Mouse (Mus musculus) c-Kit-positive CD71-positive TER-119-negative erythroid progenitor cells, embryonic 14.5 days (primary cell): ENCODE results near the gene Ccr1.

Experiments
- DNase-seq: peaks from one replicate; pipeline ENCODE4 v3.0.0-alpha.2; 2013; ENCODE audit warnings: low read depth

Ccr1 gene

GRCm38 (mm10) chr9:123926041-123926440 is 42.5 kb downstream of the Ccr1 start:
- DNase-seq, result peak; percentile 93

- DNase-seq, result no peak
Observed at GRCm38 (mm10) chr9:123925101-123925946, 43.2 kb downstream of the Ccr1 start.

- DNase-seq, result peak; percentile 81
Observed at GRCm38 (mm10) chr9:123924589-123925066, 43.9 kb downstream of the Ccr1 start.

- peak; percentile 83 for DNase-seq
Observed at GRCm38 (mm10) chr9:123924035-123924434, 44.5 kb downstream of the Ccr1 start.

GRCm38 (mm10) chr9:123923146-123923991 is 45.1 kb downstream of the Ccr1 start:
- DNase-seq, result no peak
